Mouse (Mus musculus): ENCODE measurements at regions not wholly inside any gene's neighbourhood (a gene's known extent, or its start where the extent isn't known, plus 50 kb on each side); places are given as distances from the start of the nearest gene placed in this dataset.

DNA sequence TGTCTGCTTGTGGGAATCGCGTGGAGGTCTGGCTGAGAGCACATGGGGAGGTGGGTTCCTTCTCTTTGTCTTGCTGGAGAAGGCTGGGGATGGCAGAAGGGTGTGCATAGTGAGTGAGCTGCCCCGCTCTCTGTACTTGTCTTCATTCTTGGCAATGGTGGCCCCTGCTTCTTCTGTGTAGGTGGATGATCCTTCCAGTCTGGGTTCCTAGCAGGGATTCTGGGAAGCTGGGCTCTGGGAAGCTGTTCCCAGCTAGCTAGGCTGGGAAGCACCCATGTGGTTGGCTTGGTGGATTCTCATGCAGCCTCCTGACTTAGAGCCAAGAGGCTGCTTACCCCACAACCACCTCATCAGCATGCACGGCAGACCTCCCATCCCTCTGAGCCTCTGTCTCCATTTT is 156.6 kb downstream of the 9530068E07Rik start:
- DNase-seq = no peak

DNA sequence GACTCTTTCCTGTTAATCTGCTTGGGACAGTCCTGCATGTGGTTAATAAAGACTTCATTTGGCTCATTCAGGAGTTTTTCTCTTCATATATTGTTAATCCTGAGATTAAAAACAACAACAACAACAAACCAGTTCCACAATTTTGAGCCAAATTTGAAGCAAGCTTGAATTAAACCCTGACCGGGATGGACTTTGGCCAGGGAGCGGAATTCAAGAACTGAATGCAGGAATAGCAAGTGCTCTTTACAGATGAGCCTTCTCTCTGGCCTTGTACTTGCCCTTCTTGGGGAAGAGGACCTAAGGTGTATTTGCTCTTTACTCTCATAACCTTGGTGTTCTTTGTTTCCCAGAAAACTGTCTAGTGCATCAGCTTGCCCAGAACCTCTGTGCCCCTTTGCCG is 161.6 kb downstream of the 9530068E07Rik start:
- DNase-seq = no peak

DNA sequence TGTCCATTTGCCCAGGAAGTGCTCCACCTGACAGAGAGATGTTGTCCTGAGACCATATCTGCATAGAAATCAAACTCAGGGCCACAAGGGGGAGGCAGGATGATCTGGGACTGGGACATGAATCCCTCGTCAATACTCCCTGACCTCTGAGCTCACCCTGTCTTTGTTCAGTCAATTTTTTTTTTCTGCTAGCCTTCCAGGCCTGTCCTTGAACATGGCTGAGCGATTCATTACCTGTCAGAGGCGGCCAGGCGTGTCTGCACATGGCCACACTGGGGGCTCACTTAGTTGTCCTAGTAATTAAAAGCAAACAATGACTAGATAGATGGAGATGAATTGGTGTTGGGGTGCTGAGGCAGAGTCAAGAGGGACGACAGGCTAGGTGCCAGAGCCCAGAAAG is 162.6 kb downstream of the 9530068E07Rik start:
- no peak for DNase-seq

DNA sequence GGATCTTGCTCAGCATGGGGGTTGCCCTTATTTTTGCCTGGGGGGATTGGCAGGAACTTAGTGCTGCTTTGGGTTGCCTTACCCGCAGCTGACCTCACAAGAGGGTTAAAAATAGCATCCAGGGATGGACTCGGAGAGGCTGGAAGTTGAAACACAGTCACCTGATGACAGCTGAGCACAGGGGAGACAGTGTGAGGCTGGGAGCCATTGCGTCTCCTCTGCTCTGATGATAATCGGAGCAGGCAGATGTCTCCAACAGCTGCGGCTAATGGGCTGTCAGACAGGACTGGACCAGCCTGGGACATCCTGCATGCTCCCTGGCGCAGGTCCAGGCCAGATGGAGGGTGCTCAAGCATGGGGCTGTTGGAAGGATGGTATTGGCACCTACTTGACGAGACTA is 165.1 kb downstream of the 9530068E07Rik start:
- DNase-seq = peak; percentile 68

DNA sequence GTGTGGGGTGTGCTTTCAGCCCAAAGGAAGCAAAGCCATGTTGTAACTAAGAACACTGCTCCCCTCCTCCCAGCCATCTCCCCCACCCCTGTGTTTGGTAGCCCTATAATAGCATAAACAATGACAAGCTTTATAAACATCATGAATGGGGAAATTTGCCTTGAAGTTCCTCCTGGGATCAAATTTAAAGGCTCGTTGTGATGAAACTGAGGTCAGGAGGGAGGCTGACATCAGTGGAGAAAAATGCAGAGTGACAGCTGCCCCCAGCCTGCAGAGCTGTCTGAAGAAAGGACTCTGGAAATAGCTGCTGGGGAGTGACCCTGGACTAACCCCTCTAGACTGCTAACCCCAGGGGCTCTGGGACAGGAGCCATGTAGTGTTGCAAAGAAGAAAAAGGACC is 169.2 kb downstream of the 9530068E07Rik start:
- peak; percentile 76 for DNase-seq

DNA sequence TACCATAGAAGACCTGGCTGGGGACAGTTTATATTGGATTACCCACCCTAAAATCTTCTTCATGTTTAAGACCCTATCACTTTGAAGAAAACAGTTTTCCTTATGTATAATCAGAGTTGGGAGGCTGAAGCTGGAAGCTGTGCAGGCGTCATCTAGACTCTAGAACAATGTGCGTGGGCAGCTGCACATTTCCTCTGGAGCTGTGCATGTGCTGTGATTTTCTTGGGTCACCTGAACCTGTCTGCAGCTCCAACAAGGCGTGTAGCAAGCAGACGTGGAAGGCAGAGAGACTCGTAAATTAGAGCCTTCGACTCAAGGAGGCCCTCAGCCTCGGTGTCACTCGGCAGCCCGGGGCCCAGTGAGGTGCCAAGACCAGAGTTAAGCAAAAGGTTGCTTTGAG is 169.8 kb downstream of the 9530068E07Rik start:
- no peak for DNase-seq

DNA sequence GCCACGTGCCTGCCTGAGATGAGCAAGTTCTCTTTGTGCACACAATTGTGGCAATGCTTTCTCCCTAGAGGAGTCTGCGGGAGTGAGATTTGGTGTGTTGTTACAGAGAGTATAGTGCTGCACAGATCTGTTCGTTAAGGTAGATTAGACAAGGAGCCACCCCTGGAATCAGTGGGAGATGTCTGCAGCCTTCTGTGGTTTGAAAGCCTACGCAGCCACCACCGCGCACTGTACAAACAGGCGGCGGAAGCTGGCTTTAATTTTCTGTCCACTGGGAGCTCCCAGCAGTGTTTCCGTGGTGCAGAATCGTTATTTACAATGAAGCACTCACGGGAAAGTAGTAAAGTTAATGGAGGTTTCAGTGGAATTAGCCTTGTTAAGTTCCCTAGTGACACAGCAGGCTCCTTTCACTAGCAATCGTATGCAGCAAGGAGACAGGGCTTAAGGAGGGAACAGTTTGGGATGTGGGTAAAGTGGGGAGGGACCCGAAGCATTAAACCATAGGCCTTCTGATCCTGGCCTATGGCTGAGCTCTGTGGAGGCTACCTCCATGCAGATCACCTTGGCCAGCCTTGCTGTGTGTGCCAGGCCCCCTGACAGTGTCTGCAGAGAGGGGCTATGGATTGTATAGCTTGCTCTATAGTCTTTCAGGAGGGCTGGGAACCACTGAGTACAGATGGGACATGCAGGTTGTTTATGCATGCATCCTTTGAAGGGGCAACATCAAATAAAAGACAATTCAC is 171.9 kb downstream of the 9530068E07Rik start:
- no peak for DNase-seq

DNA sequence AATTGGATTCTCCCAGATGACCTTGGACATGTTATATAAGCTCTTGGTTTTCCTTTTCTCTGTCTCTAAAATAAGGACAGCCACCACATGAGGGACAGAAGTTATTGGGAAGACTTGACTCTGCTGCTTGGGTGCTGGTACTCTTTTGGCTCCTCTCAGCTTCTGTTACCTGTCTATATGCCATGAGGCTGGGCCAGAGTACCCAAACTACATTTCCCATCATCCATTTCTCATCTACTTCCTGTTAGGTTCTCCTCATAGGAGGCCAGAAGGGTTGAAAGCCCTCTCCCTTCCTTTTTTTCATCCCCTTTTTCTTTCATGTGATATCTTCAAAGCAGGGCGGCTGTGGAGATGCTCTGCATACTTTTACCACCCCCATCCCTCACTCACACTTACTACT is 172.6 kb downstream of the 9530068E07Rik start:
- no peak for DNase-seq

DNA sequence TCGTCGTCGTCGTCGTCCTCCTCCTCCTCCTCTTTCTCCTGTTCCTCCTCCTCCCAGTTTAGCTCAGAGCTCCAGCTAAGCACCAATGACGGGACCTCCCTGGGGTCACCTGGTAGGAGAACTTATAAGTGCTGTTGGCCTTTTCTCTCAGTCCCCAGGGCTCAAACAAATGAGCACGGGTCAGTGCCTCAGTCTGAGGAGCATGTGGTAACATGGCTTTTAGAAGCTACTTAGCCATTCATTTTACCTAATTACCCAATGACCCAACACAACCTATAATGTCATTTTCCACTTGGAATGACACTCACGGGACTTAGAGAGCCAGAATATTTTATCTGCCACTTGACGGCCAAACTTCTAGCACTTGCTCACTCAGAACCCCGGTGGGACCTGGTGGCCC is 173.5 kb downstream of the 9530068E07Rik start:
- no peak for DNase-seq

DNA sequence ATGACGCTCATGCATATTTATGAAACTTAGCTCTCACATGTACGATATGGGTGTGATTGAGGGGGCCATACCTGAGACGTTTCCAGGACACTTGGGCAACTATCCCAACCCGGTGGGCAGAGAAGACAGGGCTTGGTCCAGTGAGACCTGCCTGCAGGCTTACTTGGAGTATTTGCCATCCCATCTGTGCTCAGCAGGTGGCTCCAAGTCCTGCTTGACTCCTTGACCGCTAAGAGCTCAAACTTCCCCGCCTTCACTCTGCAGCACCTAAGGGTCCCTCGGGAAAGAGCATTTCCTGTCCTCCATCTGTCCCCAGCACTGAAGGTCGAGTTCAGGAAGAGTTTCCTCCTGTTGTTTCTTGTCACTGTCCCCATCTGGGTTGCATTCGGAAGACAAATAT is 182.2 kb downstream of the 9530068E07Rik start:
- DNase-seq = peak; percentile 19

DNA sequence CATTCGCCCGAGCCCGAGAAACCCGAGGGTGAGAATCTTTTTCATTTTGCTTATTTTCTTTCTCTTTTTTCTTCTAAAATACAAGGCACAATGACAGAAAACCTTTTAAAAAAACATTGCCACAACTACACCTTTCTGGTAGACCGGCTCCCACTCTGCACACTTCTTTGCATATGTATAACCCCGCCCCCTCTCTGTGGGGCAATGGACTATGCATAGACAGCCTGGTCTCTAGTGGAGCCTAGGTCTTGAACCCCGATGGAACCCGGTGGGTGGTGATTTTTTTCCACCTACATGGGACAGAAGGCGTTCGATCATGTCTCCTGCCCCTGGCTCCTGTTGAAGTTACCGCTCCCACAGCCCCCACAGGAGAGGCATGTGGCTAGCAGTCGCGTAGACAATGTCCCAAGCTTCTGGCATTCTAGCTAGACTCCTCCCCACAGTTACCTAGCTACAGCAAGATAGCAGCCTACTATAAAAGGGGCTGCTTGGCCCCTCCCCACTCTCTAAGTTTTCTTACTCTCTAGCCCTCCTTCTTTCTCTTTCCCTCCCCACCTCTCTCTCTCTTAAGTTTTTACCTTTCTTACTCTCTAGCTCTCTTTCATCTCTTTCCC is 183.6 kb downstream of the 9530068E07Rik start:
- no peak for DNase-seq

DNA sequence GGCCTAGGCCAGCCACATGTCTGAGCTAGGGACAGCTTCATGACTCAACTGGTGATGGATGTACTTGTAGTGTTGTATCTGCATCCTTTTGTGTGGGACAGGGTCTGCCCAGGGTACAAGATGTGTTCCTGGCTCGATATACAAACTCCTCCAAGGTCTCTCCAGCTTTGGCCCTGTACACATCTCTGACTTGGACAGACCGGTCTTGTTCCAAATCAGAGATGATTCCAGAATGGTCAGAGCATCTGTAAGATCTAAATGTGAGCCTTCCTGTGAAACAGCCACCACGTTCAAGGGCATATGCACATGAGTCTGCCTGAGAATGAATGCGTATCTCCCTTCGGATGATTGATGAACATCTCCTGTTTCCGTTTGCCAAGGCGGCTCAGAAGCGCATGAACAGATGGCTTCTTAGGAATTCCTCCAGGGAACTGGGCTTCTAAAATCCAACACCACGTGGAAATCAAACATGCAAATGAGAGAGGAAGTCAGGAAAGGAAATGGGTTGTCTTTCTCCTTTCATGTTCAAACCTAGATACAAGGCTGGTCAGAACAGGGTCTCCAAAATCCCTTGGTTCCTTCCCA is 172.7 kb upstream of the Fstl4 start:
- DNase-seq = no peak

DNA sequence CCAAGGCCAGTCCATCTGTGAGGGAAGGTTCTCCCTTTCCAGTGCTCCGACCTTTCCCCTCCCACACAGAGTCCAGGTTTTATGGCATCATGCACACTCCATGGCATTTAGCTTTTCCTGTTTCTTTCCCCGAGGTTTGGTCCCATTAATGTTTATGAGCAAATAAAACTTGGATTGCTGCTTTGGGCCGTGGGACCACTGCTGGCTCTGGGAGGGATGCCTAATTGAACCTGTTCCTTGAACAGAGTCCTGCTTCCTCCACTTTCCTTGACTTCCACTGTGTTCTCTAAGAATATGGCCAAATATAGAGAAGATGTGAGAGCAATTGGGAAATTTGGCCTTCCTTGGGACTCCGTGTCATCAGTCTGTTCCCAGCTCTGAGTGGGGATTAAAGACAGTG is 170.3 kb upstream of the Fstl4 start:
- no peak for DNase-seq

DNA sequence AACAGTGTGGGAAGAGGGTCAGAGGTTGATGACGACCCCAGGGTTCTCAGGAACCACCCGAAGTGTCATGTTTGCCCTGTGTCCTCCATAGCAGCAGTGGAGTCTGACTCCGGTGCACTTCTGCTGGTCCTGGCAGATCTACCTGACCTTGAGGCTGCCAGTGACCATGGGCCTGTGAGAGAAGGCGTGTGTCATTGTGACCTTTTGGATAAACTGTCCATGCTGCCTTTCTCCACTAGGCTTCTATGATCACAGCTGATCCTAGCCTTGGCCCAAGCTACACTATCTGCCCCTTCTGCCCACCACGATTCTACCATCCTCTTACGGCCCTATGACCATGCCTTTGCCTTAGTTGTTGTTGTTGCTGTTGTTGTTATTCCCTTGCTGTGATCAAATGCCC is 163.2 kb upstream of the Fstl4 start:
- DNase-seq = no peak

DNA sequence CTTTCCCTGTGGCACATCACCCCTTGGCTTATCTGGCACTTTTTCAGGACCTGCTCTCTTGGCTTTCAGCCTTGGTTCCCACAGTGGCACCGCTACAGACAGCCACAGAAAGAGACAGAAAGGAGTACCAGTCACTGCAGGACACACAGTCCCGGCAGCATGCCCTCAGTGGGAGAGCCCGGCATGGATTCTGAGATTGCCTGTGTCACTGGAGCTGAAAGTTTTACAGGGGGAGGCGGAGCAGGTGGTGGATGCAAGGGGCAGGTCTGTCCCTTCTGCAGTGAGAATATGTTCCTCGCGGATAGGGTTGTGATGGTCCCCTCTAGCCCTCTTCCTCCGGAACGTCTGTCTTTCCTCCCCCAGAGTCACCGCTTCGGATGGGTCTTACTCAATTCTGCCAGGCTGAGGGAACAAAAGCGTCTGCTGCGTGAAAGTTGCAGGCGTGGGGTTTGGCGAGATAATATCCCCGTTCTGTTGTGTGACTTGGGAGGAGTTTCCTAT is 162.3 kb upstream of the Fstl4 start:
- DNase-seq = no peak

DNA sequence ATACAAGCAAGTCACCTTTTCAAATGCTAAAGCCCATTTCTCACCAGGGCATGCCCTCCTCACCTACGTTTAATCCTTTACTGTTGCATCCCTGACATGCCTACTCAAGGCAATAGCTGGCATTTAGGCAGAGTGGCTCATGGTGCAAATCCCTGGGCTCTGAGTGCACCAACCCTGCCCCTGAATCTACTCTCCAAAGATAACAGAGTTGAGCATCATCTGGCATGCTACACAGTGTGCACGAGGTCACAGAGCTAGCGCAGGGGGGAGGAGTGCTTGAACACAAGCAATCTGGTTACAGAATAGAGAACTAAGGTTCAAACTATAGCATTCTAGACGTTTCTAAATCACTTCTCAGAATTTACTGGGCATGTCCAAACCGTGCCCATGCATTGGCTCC is 161.6 kb upstream of the Fstl4 start:
- no peak for DNase-seq

DNA sequence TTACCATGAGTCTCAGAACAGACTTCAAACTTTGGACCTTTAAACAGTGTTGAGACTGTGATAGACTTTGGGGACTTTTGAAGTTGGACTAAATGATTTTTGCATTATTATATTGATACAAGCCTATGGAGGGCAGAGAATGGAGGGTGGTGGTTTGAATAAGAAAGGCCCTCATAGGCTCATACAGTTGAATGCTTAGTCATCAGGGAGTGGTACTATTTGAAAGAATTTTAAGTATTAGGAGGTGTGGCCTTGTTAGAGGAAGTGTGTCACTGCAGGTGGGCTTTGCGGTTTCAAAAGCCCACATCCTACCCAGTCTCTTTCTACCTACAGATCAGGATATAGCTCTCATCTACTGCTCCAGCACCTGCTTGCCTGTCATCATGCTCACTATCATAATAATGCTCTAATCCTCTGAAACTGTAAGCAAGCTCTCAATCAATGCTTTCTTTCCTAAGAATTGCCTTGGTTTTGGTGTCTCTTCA is 153.7 kb upstream of the Fstl4 start:
- DNase-seq = no peak

DNA sequence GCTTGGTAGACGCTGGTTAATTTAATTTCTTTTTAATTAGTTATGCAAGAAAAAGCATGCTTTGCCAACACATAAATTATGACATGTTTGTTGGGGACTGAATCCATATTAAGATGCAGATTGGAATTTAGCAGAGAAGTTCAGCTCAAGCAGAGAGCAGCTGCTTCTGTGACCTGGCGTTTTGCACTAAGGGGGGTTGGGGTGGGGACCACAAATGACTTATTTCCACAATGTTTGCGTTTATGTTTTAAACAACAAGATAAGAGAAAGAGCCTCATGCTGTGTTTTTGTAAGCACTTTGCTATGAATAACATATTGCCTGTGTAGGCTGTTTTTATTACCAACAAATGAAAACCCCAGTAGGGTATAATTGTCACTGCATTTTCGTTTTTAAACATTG is 148.8 kb upstream of the Fstl4 start:
- no peak for DNase-seq

DNA sequence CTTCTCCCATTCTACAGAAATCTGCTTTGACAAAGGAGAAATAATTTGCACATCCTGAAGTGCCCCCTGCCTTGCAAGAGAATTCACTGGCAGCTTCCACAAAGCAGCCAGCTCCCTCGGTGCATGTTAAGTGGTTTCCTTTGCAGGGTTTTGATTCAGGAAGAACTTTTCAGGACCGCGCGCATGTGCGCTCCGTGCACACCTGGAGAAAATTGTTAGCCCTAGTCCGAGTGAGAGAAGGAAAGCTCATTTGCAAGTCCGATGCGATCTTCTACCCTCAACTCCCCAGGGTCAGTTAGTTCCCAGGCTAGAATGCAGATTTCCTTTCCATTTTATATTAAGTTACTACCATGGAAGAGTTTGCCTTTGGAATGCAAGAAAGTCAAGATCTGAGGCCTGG is 145.8 kb upstream of the Fstl4 start:
- no peak for DNase-seq

DNA sequence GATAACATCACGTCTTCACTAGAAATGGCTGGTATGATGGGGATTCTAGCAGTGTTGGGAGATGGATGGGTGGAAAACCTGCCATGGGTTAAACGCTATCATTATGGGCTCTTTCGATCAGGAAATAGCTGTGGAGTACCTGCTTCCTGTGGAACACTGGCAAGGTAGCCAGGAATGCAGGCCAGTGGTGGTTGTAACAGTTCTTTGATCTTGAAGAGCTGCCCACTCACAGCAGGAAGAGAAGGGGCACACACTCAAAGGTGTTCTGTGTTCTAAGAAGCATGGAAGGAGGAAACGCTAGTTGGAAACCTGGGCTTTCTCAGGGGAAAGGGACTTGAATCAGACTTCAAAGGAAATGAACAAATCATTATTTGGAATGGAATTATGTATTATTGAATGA is 141.6 kb upstream of the Fstl4 start:
- DNase-seq = peak; percentile 36

DNA sequence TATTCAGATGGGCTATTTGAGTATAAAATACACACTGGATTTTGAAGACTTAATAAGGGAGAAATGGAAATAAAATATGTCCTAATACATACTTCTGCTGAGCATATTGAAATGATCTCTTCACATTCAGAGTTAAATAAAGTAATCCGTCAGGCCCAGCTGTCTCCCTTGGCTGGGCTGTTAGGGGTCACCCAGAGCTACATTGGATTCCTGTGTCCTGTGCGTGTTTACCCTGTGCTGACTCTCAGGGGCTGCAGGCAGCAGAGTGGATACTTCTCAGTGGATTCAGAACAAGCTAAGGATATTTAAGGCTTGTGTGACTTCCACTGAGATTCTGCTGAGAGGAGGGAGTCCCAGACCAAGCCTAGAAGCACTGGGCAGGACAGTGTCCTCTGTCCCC is 135.6 kb upstream of the Fstl4 start:
- DNase-seq = no peak

DNA sequence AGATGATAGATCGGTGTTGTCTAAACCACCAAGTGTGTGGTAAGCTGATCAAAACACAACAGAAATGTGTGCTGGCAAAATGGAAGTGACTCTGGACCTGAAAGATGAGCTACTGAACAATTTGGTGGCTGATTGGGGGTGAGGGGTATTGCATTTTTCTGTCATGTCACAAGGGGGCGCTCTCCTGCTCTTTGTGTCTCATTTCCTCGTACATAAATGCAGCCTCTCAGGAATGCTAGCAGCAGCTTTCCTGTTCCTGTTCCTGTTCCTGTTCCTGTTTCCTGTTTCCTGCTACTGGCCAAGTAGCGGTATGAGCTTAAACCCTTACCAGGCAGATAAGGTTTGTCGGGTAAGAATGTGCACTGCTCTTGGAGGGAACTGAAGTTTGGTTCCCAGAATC is 134.7 kb upstream of the Fstl4 start:
- DNase-seq = no peak

DNA sequence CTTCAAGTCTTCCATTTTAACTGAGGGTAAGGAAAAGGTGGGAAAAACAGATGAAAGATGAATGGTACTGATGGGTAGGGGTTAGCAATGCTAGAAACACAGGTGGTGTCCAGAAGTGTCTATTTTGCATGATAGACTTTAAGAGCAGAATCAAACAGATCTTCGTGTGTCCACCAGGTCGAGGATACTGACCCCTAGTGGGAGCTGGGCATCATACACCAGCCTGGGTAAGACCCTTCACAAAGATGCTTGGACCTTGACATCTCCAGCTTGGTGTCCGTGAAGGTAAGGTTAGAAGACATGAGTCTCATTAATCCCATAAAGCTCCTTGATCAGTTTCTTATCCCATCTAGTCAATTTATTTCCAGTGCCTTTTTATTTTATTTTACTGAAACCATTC is 132.9 kb upstream of the Fstl4 start:
- DNase-seq = no peak

DNA sequence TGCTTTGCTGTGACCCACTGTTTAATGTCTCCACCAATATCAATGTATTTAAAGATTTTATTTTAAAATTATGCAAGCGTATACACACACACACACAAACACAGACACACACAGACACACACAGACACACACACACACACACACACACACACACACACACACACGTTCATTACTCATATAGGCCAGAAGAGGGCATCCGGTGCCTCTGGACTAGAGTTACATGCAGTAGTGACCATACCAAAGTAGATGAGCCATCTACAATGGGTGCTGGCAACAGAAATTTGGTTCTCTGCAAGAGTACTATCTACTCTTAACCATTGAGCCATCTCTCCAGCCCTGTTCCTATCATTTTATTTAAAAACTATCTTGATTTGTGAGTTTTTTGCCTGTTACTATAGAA is 130.2 kb upstream of the Fstl4 start:
- no peak for DNase-seq
